Comparison of ENCODE assay signal across 17 mouse cellular contexts in the genomic region with DNA sequence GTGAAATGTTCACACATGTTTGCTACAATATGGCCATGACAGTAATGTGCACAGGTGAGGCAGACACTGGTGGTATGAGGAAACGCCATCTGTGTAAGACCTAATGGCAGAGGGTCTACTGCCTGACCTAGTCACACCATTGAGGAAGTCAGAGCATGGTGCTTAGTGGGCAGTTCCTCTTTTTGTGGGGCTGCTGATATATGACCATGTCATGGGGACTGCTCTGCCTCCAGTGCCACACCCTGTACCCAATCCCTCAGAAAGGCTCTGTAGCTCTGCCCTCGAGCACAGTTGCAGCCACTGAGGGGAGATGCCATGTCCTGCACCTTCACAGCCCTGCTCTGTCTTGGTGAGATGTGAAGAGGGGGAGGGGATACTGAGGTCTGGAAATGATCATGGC. TPM values are rescaled to one million over a fixed set of nuclear protein-coding genes. Genes with fewer than 3 reads are reported as not detected.
DNase-seq lines count a peak whose midpoint lies in the region; ATAC-seq and TF ChIP-seq lines count a peak whose summit lies in the region.
"Not testable (repeated sequence)": the region's sequence is repeated elsewhere in the genome, so short reads cannot be mapped to it uniquely, and the experiment has no call there.
"Had no signal": no experiment of that assay in that cellular context is flagged by ENCODE, and none has a peak within 500 bp of the region (broad histone marks: within the 10 kb centered on the region; RNA-seq: fewer than 3 reads in every experiment).

No protein-coding gene starts in this region.

- 2% methylated on average over 2 of the region's 2 CpGs for WGBS in bone marrow, adult 2 months
- WGBS in liver, embryonic 13.5 days (ENCODE audit: insufficient replicate concordance): 15% methylated on average over 2 of the region's 2 CpGs
- 3% methylated on average over 2 of the region's 2 CpGs for WGBS in spleen, adult 2 months

- peak overlapping the region; percentile 48; the same call in 1 of the 2 replicates for H3K27ac ChIP-seq in bone marrow, adult 2 months (ENCODE audit: control insufficient read depth, insufficient read depth, low read depth, low read length, poor library complexity)
- not testable (repeated sequence) for H3K27ac ChIP-seq in liver, embryonic 13.5 days; spleen, adult 2 months (ENCODE audit: insufficient read depth, low read length)

- not testable (repeated sequence) for TF ChIP-seq POLR2A in bone marrow, adult 2 months (IDR thresholded peaks at IDR 0.05; ENCODE audit: borderline replicate concordance, control insufficient read depth, low read depth, low read length); spleen, adult 2 months (IDR thresholded peaks at IDR 0.05; ENCODE audit: low read depth, low read length)

- intact Hi-C loops in heart, postnatal 14 days (cut with DNase I): not testable (repeated sequence)

- H3K9ac ChIP-seq in liver, embryonic 13.5 days: not testable (repeated sequence)

- H3K27me3 ChIP-seq in liver, embryonic 13.5 days; spleen, adult 2 months (ENCODE audit: control insufficient read depth, insufficient read depth, low read length): not testable (repeated sequence)

- TF ChIP-seq CTCF in bone marrow, adult 2 months (IDR thresholded peaks at IDR 0.05; ENCODE audit: control insufficient read depth, insufficient read depth, low read length); spleen, adult 2 months (IDR thresholded peaks at IDR 0.05; ENCODE audit: extremely low read depth, insufficient read depth, insufficient read length, insufficient replicate concordance): not testable (repeated sequence)

- peak; percentile 72 for DNase-seq in A20 (ENCODE audit: low read depth, low spot score)
- DNase-seq in heart, adult 11 months: peak; percentile 96
- DNase-seq in heart, postnatal 14 days: peak; percentile 6
- DNase-seq in liver, embryonic 13.5 days: peak; percentile 3
- peak; percentile 6 for DNase-seq in lung, postnatal 10 days
- peak; percentile 5 to 12 for DNase-seq in spleen, adult 2 months (ENCODE audit: low read depth in 1 of 2, low spot score in 2 of 2)

- H3K36me3 ChIP-seq in liver, embryonic 13.5 days; spleen, adult 2 months (ENCODE audit: control insufficient read depth, insufficient read depth, low read length): not testable (repeated sequence)

- not testable (repeated sequence) for H3K9me3 ChIP-seq in liver, embryonic 13.5 days (replicated peaks)

- H3K4me2 ChIP-seq in liver, embryonic 13.5 days: not testable (repeated sequence)

- ATAC-seq in liver, embryonic 13.5 days (ENCODE audit: low read depth): not testable (repeated sequence)
- ATAC-seq in megakaryocyte progenitor cell, adult 5-6 weeks (replicated peaks; ENCODE audit: poor library complexity): peak; percentile 81

- H3K4me3 ChIP-seq in bone marrow, adult 2 months (replicated peaks; ENCODE audit: control insufficient read depth, low read depth, low read length); liver, embryonic 13.5 days (replicated peaks); spleen, adult 2 months (ENCODE audit: extremely low read depth, insufficient read depth, insufficient read length): not testable (repeated sequence)

- H3K4me1 ChIP-seq in bone marrow, adult 2 months (ENCODE audit: control insufficient read depth, insufficient read depth, low read length); liver, embryonic 13.5 days (replicated peaks); spleen, adult 2 months (ENCODE audit: control insufficient read depth, insufficient read depth, insufficient read length): not testable (repeated sequence)

RNA-seq across cellular contexts. Expression of gene Lilra5, which starts 36.3 kb away (rescaled TPM):
- polyA plus RNA-seq in bone marrow, adult 2 months (2011; ENCODE audit: insufficient read depth, insufficient read length, low replicate concordance, missing spikeins): not detected in 2 replicates
- under 1 TPM; 0.66 to 0.98 TPM for total RNA-seq in heart, postnatal 14 days (2021)
- polyA plus RNA-seq in liver, embryonic 13.5 days (2015; fragmentation: Nextera tagmentation; extraction: Ambion mirVana): 0.20 and 0.43 TPM in 2 replicates
- 0.10 TPM in 1 of 2 replicates, not detected in the other for total RNA-seq in megakaryocyte progenitor cell, adult 5-6 weeks (2015)
- total RNA-seq in megakaryocyte progenitor cell, adult 5-6 weeks (2017): 0.34 TPM in 1 of 2 replicates, not detected in the other
- polyA plus RNA-seq in spleen, adult 2 months (2012; rRNA removed): 0.52 and 1.5 TPM in 2 replicates
- total RNA-seq: gastrocnemius, postnatal 10 days; left cerebral cortex, postnatal 14 days; midbrain, postnatal 0 days had no signal
- polyA plus RNA-seq: embryonic facial prominence, embryonic 10.5 days; forebrain, embryonic 15.5 days; heart, embryonic 10.5 days; hindbrain, embryonic 12.5 days; limb, embryonic 12.5 days; midbrain, embryonic 11.5 days; midbrain, postnatal 0 days had no signal

Comparison
In these comparisons a context has a peak if more than half of its experiments do, and no peak if none do; other contexts are left out.
1. DNase-seq: peak in every context shown above with its lines; median percentile 96 in heart, adult 11 months; 72 in A20; 8 in spleen, adult 2 months; 6 in heart, postnatal 14 days; 6 in lung, postnatal 10 days; 3 in liver, embryonic 13.5 days.